Mouse (Mus musculus): ENCODE data around the gene Emc8. TPM values are rescaled to one million over a fixed set of nuclear protein-coding genes. Genes with fewer than 3 reads are reported as not detected.
"Not testable (repeated sequence)": the region's sequence is repeated elsewhere in the genome, so short reads cannot be mapped to it uniquely, and the experiment has no call there.

Emc8 gene
- polyA plus RNA-seq, 1 experiment from 2014 or later: 257 TPM

- no peak for ATAC-seq (ENCODE audit: insufficient number of reproducible peaks, insufficient read depth, low FRiP score, low TSS enrichment)
These were observed 15.7 kb upstream of the Emc8 start for GRCm38 (mm10) chr8:120684082-120684481.

GRCm38 (mm10) chr8:120683602-120684001 lies 15.2 kb upstream of the Emc8 start:
- no peaks in the 10 kb centered on the region for H3K36me3 ChIP-seq
- H3K27me3 ChIP-seq: no peaks in the 10 kb centered on the region
- no peak overlapping the region for H3K4me3 ChIP-seq
- no peak overlapping the region for H3K4me2 ChIP-seq (replicated peaks)
- H3K27ac ChIP-seq: no peak overlapping the region
- no peak for ATAC-seq (ENCODE audit: insufficient number of reproducible peaks, insufficient read depth, low FRiP score, low TSS enrichment)
- H3K9me3 ChIP-seq: no peaks in the 10 kb centered on the region
- WGBS: 18% methylated on average over 10 of the region's 10 CpGs
- peaks cover 21% of the 10 kb centered on the region; the same call in 1 of the 2 replicates for H3K4me1 ChIP-seq
- H3K9ac ChIP-seq: no peak overlapping the region

More at GRCm38 (mm10) chr8:120684082-120684481, 15.7 kb upstream of the Emc8 start:
- no peak overlapping the region for H3K4me2 ChIP-seq (replicated peaks)
- H3K4me1 ChIP-seq: peaks cover 21% of the 10 kb centered on the region; the same call in 1 of the 2 replicates
- no peak overlapping the region for H3K27ac ChIP-seq
- H3K9me3 ChIP-seq: no peaks in the 10 kb centered on the region
- no peaks in the 10 kb centered on the region for H3K27me3 ChIP-seq
- no peaks in the 10 kb centered on the region for H3K36me3 ChIP-seq
- H3K9ac ChIP-seq: no peak overlapping the region
- H3K4me3 ChIP-seq: no peak overlapping the region
- 63% methylated on average over 5 of the region's 5 CpGs for WGBS

DNA sequence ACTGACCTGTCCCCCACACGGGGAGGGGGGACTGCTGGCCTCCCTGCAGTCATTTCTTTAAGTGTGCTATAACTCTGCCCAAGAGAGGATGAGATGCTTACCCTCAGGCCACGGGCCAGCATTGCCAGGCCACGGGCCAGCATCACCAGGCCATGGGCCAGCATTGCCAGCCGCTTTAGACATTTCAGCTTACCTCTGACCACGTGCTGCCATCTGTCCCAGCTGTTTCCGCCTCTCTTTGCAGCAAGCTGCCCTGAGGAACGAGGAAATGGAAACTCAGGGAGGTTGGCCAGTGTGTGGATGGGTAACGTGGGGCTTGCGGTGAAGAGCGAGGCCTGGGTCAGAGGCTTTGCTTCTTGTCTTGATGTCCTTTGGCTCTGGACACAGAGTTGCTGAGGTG lies 12.7 kb upstream of the Emc8 start:
- Histone ChIP-seq H3K4me2 (replicated peaks) (no peak overlapping the region), H3K4me3 (no peak overlapping the region), H3K36me3 (no peaks in the 10 kb centered on the region), H3K9ac (no peak overlapping the region), H3K27ac (no peak overlapping the region), H3K27me3 (no peaks in the 10 kb centered on the region), H3K9me3 (no peaks in the 10 kb centered on the region), H3K4me1 (peaks cover 15% of the 10 kb centered on the region; the same call in 1 of the 2 replicates)
- no peak for ATAC-seq (ENCODE audit: insufficient number of reproducible peaks, insufficient read depth, low FRiP score, low TSS enrichment)
- 79% methylated on average over 10 of the region's 10 CpGs for WGBS

DNA sequence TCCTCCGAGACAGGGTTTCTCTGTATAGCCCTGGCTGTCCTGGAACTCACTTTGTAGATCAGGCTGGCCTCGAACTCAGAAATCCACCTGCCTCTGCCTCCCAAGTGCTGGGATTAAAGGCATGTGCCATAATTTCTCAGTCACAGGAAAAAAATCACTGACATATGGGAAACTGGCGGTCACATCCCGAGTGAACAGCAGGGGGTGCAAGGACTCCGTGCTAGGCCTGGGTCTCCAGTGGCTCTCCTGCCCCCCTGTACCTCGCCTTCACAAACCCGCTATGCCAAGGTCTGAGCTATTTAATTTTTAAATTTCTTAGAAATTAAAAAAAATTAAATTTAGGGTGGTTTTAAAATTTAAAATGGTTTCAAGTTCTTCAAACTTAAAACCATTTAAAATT lies 12.0 kb upstream of the Emc8 start:
- 63% methylated on average over 7 of the region's 7 CpGs for WGBS
- not testable (repeated sequence) for H3K27ac ChIP-seq; H3K9ac ChIP-seq; H3K4me3 ChIP-seq; ATAC-seq (ENCODE audit: insufficient number of reproducible peaks, insufficient read depth, low FRiP score, low TSS enrichment); H3K4me1 ChIP-seq; H3K4me2 ChIP-seq (replicated peaks); H3K27me3 ChIP-seq; H3K36me3 ChIP-seq; H3K9me3 ChIP-seq

DNA sequence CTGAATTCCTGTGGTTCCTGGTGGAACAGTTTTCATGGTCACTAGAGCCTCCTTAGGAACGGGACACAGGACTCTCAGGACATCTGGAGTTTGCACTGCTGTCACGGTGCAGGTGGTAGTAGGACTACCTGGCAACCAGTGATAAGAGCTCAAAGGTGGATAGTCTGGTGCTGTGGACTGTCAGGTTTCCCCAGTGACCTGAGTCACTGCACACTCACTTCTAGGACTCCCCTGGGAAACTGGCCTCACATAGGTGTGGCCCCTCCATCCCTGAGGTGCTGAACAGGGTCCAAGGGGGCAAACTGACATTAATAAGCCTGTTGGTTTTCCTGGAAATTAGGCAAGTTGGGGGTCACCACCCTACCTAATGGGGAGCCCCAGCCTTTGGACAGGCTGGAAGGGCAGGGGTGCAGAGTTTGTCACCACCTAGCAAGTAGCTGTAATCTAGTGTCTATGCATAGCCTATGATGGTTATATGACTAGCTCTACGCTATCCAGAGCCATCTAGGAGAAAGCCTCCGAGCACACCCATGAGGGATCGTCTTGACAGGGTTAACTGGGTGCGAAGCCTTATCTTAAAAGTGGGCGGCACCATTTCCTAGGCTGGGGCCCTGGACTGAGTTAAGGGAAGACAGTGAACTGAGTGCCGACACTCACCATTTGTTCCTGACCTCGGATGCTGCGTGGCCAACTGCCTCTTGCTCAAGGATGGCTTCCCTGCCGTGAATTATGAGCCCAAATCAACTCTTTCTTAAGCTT lies 11.4 kb upstream of the Emc8 start:
- Histone ChIP-seq H3K9ac (no peak overlapping the region), H3K27me3 (no peaks in the 10 kb centered on the region), H3K4me2 (replicated peaks) (no peak overlapping the region), H3K9me3 (no peaks in the 10 kb centered on the region), H3K4me3 (no peak overlapping the region), H3K4me1 (peaks cover 3% of the 10 kb centered on the region; the same call in 1 of the 2 replicates), H3K36me3 (peaks cover 5% of the 10 kb centered on the region; the same call in 1 of the 2 replicates), H3K27ac (no peak overlapping the region)
- 70% methylated on average over 11 of the region's 11 CpGs for WGBS
- no peak for ATAC-seq (ENCODE audit: insufficient number of reproducible peaks, insufficient read depth, low FRiP score, low TSS enrichment)

DNA sequence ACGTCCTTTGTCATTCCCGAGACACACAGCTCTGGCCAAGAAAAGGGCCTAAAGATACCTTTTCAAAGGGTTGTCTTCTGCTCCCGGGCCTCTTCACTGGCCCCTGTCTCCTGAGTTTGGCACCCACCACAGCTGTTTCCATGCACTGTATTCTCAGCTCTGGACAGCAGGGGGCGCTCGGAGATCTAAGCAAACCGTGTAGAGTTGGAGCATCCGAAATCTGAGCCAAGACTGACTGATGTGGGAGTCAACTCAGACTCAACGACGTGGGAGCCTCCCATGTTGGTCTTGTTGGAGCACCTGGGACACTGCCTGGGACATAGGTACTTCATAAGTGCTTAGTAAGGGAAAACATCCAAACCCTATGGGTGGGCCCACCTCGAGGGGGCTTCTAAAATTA lies 10.1 kb upstream of the Emc8 start:
- Histone ChIP-seq H3K9me3 (no peaks in the 10 kb centered on the region), H3K27ac (no peak overlapping the region), H3K4me2 (replicated peaks) (no peak overlapping the region), H3K27me3 (no peaks in the 10 kb centered on the region), H3K4me3 (no peak overlapping the region), H3K9ac (no peak overlapping the region), H3K36me3 (peaks cover 13% of the 10 kb centered on the region), H3K4me1 (no peaks in the 10 kb centered on the region)
- 12% methylated on average over 10 of the region's 10 CpGs for WGBS
- ATAC-seq (ENCODE audit: insufficient number of reproducible peaks, insufficient read depth, low FRiP score, low TSS enrichment): 0 out of 2 replicates have a peak, but pooled peaks have one; percentile 19

DNA sequence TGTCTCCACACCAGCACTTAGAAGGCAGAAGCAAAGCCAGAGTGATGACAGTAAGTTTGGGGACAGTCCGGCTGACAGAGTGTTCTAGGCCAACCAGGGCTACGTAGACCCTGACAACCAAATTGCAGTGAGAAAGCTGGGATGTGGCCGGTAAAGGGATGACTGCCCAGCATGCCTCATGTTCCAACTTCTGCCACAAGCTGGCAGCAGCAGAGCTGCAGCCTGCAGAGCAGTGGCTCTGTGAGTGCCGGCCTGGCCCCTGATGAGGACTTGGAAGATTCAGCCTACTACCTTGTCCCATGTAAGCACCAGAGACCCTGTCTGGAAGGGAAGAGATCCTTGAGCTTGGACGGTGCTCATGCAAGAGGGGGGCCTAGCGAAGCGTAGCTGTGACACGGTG lies 7.3 kb upstream of the Emc8 start:
- Histone ChIP-seq H3K9ac (no peak overlapping the region), H3K27ac (0 out of 2 replicates have a peak overlapping the region, but pooled peaks have one; percentile 6), H3K27me3 (no peaks in the 10 kb centered on the region), H3K4me3 (no peak overlapping the region), H3K4me1 (no peaks in the 10 kb centered on the region), H3K36me3 (peaks cover 41% of the 10 kb centered on the region), H3K9me3 (no peaks in the 10 kb centered on the region), H3K4me2 (replicated peaks) (no peak overlapping the region)
- WGBS: 70% methylated on average over 8 of the region's 8 CpGs
- no peak for ATAC-seq (ENCODE audit: insufficient number of reproducible peaks, insufficient read depth, low FRiP score, low TSS enrichment)

DNA sequence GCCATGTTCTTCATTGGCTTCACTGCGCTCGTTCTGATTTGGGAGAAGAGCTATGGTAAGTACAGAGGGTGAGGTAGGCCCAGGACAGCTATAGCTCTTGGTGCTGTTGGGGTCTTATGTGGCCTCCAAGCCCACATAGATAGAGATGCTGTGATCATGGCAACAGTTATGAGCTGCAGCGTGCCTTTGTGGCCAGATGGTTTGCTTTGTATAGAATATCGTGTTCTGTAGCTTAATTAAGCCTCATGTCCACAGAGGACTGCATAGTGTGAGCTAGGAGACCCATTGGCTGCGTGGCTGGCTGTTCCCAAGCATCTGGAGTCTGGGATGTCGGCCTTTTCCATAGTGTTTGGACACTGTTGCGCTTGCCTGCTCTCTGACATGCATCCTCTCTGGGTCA lies 4.9 kb upstream of the Emc8 start:
- ATAC-seq (ENCODE audit: insufficient number of reproducible peaks, insufficient read depth, low FRiP score, low TSS enrichment): no peak
- Histone ChIP-seq H3K27ac (no peak overlapping the region), H3K4me2 (replicated peaks) (no peak overlapping the region), H3K9ac (no peak overlapping the region), H3K36me3 (peaks cover 50% of the 10 kb centered on the region), H3K9me3 (no peaks in the 10 kb centered on the region), H3K4me1 (no peaks in the 10 kb centered on the region), H3K4me3 (no peak overlapping the region), H3K27me3 (no peaks in the 10 kb centered on the region)
- 94% methylated on average over 7 of the region's 7 CpGs for whole genome bisulfite sequencing

DNA sequence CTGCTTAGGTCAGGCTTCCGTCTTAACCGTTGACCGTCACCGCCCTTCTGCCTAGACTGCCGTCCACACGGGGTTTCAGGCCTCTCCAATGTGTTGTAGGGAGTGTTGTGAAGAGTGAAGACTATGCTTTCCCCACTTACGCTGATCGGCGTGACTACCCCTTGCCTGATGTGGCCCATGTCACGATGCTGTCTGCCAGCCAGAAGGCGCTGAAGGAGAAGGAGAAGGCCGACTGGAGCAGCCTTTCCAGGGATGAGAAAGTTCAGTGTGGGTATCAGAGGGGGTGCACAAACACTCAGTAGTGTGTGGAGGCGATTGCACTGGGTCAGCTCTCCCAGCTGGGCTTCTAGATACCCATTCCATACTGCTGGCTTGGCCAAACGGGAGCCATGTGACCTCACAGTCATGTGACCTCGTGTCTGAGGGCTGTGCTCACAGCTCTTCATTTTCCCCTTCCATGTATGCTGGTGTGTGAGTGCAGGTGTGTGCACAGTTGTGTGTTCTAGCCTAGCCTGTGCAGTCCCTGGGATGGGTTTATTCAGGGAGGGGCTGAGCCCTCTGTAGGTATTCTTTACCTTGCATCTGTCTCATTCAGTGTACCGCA lies 4.4 kb upstream of the Emc8 start:
- peaks cover 50% of the 10 kb centered on the region for H3K36me3 ChIP-seq
- no peaks in the 10 kb centered on the region for H3K9me3 ChIP-seq
- ATAC-seq (ENCODE audit: insufficient number of reproducible peaks, insufficient read depth, low FRiP score, low TSS enrichment): no peak
- H3K9ac ChIP-seq: no peak overlapping the region
- H3K4me1 ChIP-seq: no peaks in the 10 kb centered on the region
- WGBS: 88% methylated on average over 16 of the region's 16 CpGs
- H3K27ac ChIP-seq: no peak overlapping the region
- H3K4me2 ChIP-seq (replicated peaks): no peak overlapping the region
- H3K27me3 ChIP-seq: no peaks in the 10 kb centered on the region
- H3K4me3 ChIP-seq: no peak overlapping the region

DNA sequence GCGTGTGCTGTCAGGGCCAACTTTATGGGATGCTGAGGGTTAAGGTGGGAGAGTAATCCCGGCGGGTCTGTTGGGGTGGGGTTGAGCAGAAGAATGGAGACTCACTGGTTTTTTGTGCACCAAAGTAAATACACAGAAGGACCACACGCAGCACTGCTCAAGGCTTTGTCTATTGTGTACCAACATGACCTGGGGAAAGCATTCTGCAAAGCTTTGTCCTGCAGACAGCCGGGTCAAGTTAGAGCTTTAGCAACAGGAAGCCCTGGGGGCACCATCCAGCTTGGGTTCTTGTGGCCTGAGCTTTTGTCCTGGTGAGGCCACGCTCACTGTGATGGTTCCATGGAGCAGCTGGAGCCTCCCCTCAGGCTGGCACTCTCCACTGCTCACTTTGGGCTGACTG lies 3.4 kb upstream of the Emc8 start:
- Histone ChIP-seq H3K9me3 (no peaks in the 10 kb centered on the region), H3K4me1 (peaks cover 3% of the 10 kb centered on the region), H3K9ac (no peak overlapping the region), H3K36me3 (peaks cover 50% of the 10 kb centered on the region), H3K4me2 (replicated peaks) (no peak overlapping the region), H3K27ac (no peak overlapping the region), H3K4me3 (no peak overlapping the region), H3K27me3 (no peaks in the 10 kb centered on the region)
- no peak for ATAC-seq (ENCODE audit: insufficient number of reproducible peaks, insufficient read depth, low FRiP score, low TSS enrichment)
- 35% methylated on average over 6 of the region's 6 CpGs for WGBS

DNA sequence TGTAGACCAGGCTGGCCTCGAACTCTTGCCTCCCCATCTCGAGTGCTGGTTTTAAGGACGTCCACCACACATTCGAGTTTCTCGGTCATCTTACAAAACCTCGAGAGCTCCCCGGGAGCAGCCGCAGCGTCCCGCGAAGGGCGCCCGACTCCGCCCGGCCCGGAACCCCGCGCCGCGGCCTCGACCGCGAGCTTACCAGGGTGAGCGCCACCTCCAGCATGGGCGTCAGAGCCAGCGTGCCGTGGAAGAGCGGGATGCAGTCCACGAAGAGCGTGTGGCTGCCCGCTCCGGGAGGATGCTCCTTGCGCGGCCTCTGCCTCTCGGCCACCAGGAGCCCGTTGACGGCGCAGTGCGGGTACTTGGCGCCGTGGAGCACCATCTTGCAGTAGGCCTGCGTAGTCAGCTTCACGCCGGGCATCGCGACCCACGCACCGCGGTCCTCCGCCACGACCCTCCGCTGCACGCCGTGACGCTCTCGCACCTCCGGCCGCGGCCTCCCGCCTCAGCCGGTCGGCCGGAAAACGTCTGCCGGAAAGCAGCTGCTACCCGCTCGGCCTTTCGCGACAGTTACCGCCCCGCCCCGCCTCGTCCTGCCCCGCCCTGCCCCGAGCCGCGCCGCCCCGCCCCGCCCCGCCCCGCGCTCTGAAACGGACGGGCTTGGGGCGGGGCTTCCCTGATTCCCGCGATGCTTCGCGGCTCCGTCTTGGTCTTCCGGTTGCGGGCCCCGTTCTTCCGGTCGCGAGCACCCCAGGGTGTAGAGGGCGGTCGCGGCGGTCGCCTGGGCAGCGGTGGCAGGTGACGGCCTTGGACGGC lies 606 bp downstream of the Emc8 start, which contains the start of the genes Gm27021 and Cox4i1:
TSS of gene Gm27021 (minus strand) at position 519 of the 813 bp plus-strand sequence.
TSS of gene Cox4i1 (plus strand) at position 662 of the 813 bp plus-strand sequence.
- Histone ChIP-seq H3K27ac (peak within 1 kb of the TSS; percentile 87), H3K9ac (peak within 1 kb of the TSS; percentile 98), H3K4me2 (replicated peaks) (peak within 1 kb of the TSS; percentile 82), H3K27me3 (no peaks in the 10 kb centered on the region), H3K4me3 (peak within 1 kb of the TSS; percentile 99), H3K9me3 (no peaks in the 10 kb centered on the region), H3K36me3 (peaks cover 37% of the 10 kb centered on the region), H3K4me1 (peaks cover 22% of the 10 kb centered on the region)
- peak; percentile 85 for ATAC-seq (ENCODE audit: insufficient number of reproducible peaks, insufficient read depth, low FRiP score, low TSS enrichment)
- WGBS: under 1% methylated on average over 105 of the region's 105 CpGs
